Comparison of ENCODE assay signal across 8 mouse cellular contexts in the genomic region with DNA sequence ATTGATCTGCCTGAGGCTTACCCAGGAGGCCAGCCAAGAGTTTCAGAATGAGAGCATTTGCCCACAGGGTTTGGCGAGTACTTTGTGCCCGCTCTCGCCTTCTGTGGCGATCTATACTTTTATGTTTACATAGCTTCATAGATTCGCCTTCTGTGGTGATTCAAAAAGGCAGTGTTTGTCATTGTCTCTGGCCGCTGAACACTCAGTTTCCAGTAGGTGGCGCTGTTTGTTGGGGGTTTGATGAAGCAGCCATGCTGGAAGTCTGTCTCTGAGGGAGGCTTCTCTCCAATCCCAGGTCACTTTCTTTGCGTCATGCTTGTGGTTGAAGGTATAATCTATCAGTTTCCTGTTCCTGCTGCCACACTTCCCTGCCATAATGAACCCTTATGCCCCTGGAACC. TPM values are rescaled to one million over a fixed set of nuclear protein-coding genes. Genes with fewer than 3 reads are reported as not detected.
DNase-seq lines count a peak whose midpoint lies in the region; ATAC-seq and TF ChIP-seq lines count a peak whose summit lies in the region.

No protein-coding gene starts in this region.

- no peak for TF ChIP-seq POLR2A in liver, adult 2 months (IDR thresholded peaks at IDR 0.05; ENCODE audit: extremely low read depth, insufficient read depth, low read length)

- CTCF ChIA-PET in Patski (lab: Charles Lee) = interaction anchor here (1.0 to 1.9 kb wide), 4 partner anchors 36 to 74 kb away, joined by 3 to 6 read pairs (median 4); no protein-coding TSS in a partner anchor

- peak; percentile 64 for TF ChIP-seq CTCF in Patski (IDR thresholded peaks at IDR 0.05)
- TF ChIP-seq CTCF in liver, adult 2 months (IDR thresholded peaks at IDR 0.05; ENCODE audit: low read depth, low read length) = peak; percentile 71

- in situ Hi-C loops in Patski (cut with MboI; ENCODE audit: low pct_unique_long_range_greater_than_20kb) = loop anchor here (25.0 kb wide), 1 partner anchor 846 kb away; no protein-coding TSS in a partner anchor

- no peak for ATAC-seq in Patski

- intact Hi-C loops in left cerebral cortex, postnatal 36 days (cut with DNase I) = no loop called here

- H3K27me3 ChIP-seq in Patski = no peaks in the 10 kb centered on the region
- H3K27me3 ChIP-seq in liver, adult 2 months (ENCODE audit: control insufficient read depth, insufficient read depth, low read length) = no peaks in the 10 kb centered on the region

- no peaks in the 10 kb centered on the region for H3K79me2 ChIP-seq in liver, adult 2 months (ENCODE audit: control insufficient read depth, insufficient read depth, low read length)

- whole genome bisulfite sequencing in liver, adult 2 months = 7% methylated on average over 8 of the region's 8 CpGs

- DNase-seq in left cerebral cortex, adult 18-20 months (ENCODE audit: low spot score in 2 of 2) = peak; percentile 51 to 62
- DNase-seq in left cerebral cortex, postnatal 36 days (ENCODE audit: low spot score in 2 of 2) = no peak
- DNase-seq in Patski (ENCODE audit: low read depth, low spot score) = no peak
- DNase-seq in cerebellum, adult 9-11 months = peak; percentile 39
- DNase-seq in heart, postnatal 4 days = peak; percentile 81
- peak; percentile 71 for DNase-seq in liver, adult 2 months (ENCODE audit: extremely low read depth, low read depth, low spot score)
- peak; percentile 40 for DNase-seq in ovary, adult 18-20 months (ENCODE audit: low spot score)
- peak; percentile 49 for DNase-seq in yolk sac, embryonic 10.5 days (ENCODE audit: low spot score)

- peaks cover 15% of the 10 kb centered on the region for H3K4me1 ChIP-seq in liver, adult 2 months (ENCODE audit: control insufficient read depth, insufficient read depth, low read length)

- H3K4me3 ChIP-seq in liver, adult 2 months (ENCODE audit: insufficient read depth, low read depth, low read length) = no peak overlapping the region

- no peaks in the 10 kb centered on the region for H3K36me3 ChIP-seq in liver, adult 2 months (ENCODE audit: control insufficient read depth, insufficient read depth, low read length)

- POLR2A ChIA-PET in Patski (lab: Charles Lee) = interaction anchor here (0.6 kb wide), 2 partner anchors 14 to 421 kb away, joined by 4 read pairs; no protein-coding TSS in a partner anchor

- 0 out of 2 replicates have a peak overlapping the region, but pooled peaks have one; percentile 11 for H3K27ac ChIP-seq in liver, adult 2 months (replicated peaks; ENCODE audit: insufficient read depth, low read depth, low read length)

- no peak overlapping the region for H3K9ac ChIP-seq in liver, adult 2 months (ENCODE audit: low read depth, low read length)

RNA-seq across cellular contexts. Expression of a gene that starts 22.0 kb away (rescaled TPM):
- total RNA-seq in left cerebral cortex, adult 18-20 months (2021) = under 1 TPM in 1 of 2 experiments, not detected in 1; 0.09 TPM
- total RNA-seq in left cerebral cortex, postnatal 36 days (2021) = not detected
- not detected for polyA plus RNA-seq in Patski (2021)
- total RNA-seq in heart, postnatal 4 days (2021) = not detected
- total RNA-seq in liver, adult 2 months (2014; rRNA removed) = 0.20 and 3.6 TPM in 2 replicates
- 0.56 and 1.8 TPM in 2 replicates for polyA plus RNA-seq in liver, adult 2 months (2012; rRNA removed)

RNA-seq across cellular contexts. Expression of a gene that starts 34.7 kb away (rescaled TPM):
- total RNA-seq in left cerebral cortex, adult 18-20 months (2021) = not detected
- not detected for total RNA-seq in left cerebral cortex, postnatal 36 days (2021)
- polyA plus RNA-seq in Patski (2021) = 0.06 TPM
- not detected for total RNA-seq in heart, postnatal 4 days (2021)
- not detected in 2 replicates for total RNA-seq in liver, adult 2 months (2014; rRNA removed)
- polyA plus RNA-seq in liver, adult 2 months (2012; rRNA removed) = 0.04 TPM in 1 of 2 replicates, not detected in the other

RNA-seq across cellular contexts. Expression of a gene that starts 46.3 kb away (rescaled TPM):
- total RNA-seq in left cerebral cortex, adult 18-20 months (2021) = not detected
- total RNA-seq in left cerebral cortex, postnatal 36 days (2021) = not detected
- polyA plus RNA-seq in Patski (2021) = not detected
- not detected for total RNA-seq in heart, postnatal 4 days (2021)
- total RNA-seq in liver, adult 2 months (2014; rRNA removed) = not detected in 2 replicates
- polyA plus RNA-seq in liver, adult 2 months (2012; rRNA removed) = not detected in 2 replicates

RNA-seq across cellular contexts. Expression of a gene that starts 52.7 kb away (rescaled TPM):
- total RNA-seq in left cerebral cortex, adult 18-20 months (2021) = 1 to 10 TPM; 4.8 to 5.5 TPM
- 1 to 10 TPM; 2.4 to 3.2 TPM for total RNA-seq in left cerebral cortex, postnatal 36 days (2021)
- 0.08 TPM for polyA plus RNA-seq in Patski (2021)
- total RNA-seq in heart, postnatal 4 days (2021) = not detected
- 0.18 and 0.34 TPM in 2 replicates for total RNA-seq in liver, adult 2 months (2014; rRNA removed)
- 0.11 and 1.3 TPM in 2 replicates for polyA plus RNA-seq in liver, adult 2 months (2012; rRNA removed)

Comparison
In these comparisons a context has a peak if more than half of its experiments do, and no peak if none do; other contexts are left out.
1. DNase-seq: peak in left cerebral cortex, adult 18-20 months (2 of 2), cerebellum, adult 9-11 months (single experiment), heart, postnatal 4 days (single experiment), liver, adult 2 months (single experiment), ovary, adult 18-20 months (single experiment) and yolk sac, embryonic 10.5 days (single experiment); none in left cerebral cortex, postnatal 36 days (0 of 2) and Patski (single experiment).